Comparison of ENCODE assay signal across 28 mouse cellular contexts in genomic region chr4:46978371-46978770, GRCm38 (mm10). TPM values are rescaled to one million over a fixed set of nuclear protein-coding genes. Genes with fewer than 3 reads are reported as not detected.
DNase-seq lines count a peak whose midpoint lies in the region; ATAC-seq and TF ChIP-seq lines count a peak whose summit lies in the region.
"Had no signal": no experiment of that assay in that cellular context is flagged by ENCODE, and none has a peak within 500 bp of the region (broad histone marks: within the 10 kb centered on the region; RNA-seq: fewer than 3 reads in every experiment).

No protein-coding gene starts in this region.

- TF ChIP-seq CTCF in liver, postnatal 0 days (IDR thresholded peaks at IDR 0.05; ENCODE audit: low read depth), result peak; percentile 31

- no peak for TF ChIP-seq EP300 in liver, postnatal 0 days (IDR thresholded peaks at IDR 0.05; ENCODE audit: low read depth)

- H3K36me3 ChIP-seq in liver, postnatal 0 days (replicated peaks; ENCODE audit: insufficient read depth, low read length), result no peaks in the 10 kb centered on the region
- no peaks in the 10 kb centered on the region for H3K36me3 ChIP-seq in liver, embryonic 12.5 days
- H3K36me3 ChIP-seq: embryonic facial prominence, embryonic 10.5 days; embryonic facial prominence, embryonic 15.5 days; hindbrain, embryonic 10.5 days; intestine, embryonic 15.5 days; liver, embryonic 15.5 days; lung, embryonic 15.5 days; midbrain, embryonic 10.5 days; neural tube, embryonic 13.5 days had no signal

- 75% methylated on average over 6 of the region's 6 CpGs for WGBS in liver, postnatal 0 days (ENCODE audit: insufficient replicate concordance)
- 65% methylated on average over 6 of the region's 6 CpGs for WGBS in liver, embryonic 12.5 days (ENCODE audit: insufficient replicate concordance)

- no peak overlapping the region for H3K4me3 ChIP-seq in liver, postnatal 0 days (ENCODE audit: low read depth, low read length)
- H3K4me3 ChIP-seq in liver, embryonic 12.5 days, result no peak overlapping the region
- H3K4me3 ChIP-seq: embryonic facial prominence, embryonic 10.5 days; embryonic facial prominence, embryonic 15.5 days; forebrain, embryonic 13.5 days; hindbrain, embryonic 10.5 days; intestine, embryonic 15.5 days; liver, embryonic 15.5 days; lung, embryonic 15.5 days; midbrain, embryonic 10.5 days; myocyte; neural tube, embryonic 13.5 days had no signal

- H3K9ac ChIP-seq in liver, postnatal 0 days (replicated peaks), result no peak overlapping the region
- no peak overlapping the region for H3K9ac ChIP-seq in liver, embryonic 12.5 days
- H3K9ac ChIP-seq: embryonic facial prominence, embryonic 15.5 days; forebrain, embryonic 13.5 days; intestine, embryonic 15.5 days; liver, embryonic 15.5 days; lung, embryonic 15.5 days; neural tube, embryonic 13.5 days had no signal

- no peaks in the 10 kb centered on the region for H3K4me1 ChIP-seq in liver, postnatal 0 days (ENCODE audit: insufficient read depth)
- H3K4me1 ChIP-seq in liver, embryonic 12.5 days, result no peaks in the 10 kb centered on the region
- H3K4me1 ChIP-seq: embryonic facial prominence, embryonic 10.5 days; embryonic facial prominence, embryonic 15.5 days; forebrain, embryonic 13.5 days; intestine, embryonic 15.5 days; liver, embryonic 15.5 days; lung, embryonic 15.5 days; midbrain, embryonic 10.5 days had no signal

- ATAC-seq in liver, postnatal 0 days, result no peak
- ATAC-seq in liver, embryonic 12.5 days, result no peak
- ATAC-seq: forebrain, embryonic 13.5 days; hindbrain, embryonic 16.5 days; intestine, embryonic 15.5 days; midbrain, embryonic 16.5 days had no signal

- no peak for DNase-seq in liver, postnatal 0 days
- peak; percentile 45 for DNase-seq in A20 (ENCODE audit: low read depth, low spot score)
- DNase-seq in naive thymus-derived CD4-positive, alpha-beta T cell, adult 2 months (ENCODE audit: low read depth), result peak; percentile 43
- DNase-seq in thymus, postnatal 4 days, result peak; percentile 56
- DNase-seq in MN1 (ENCODE audit: low spot score), result no peak
- DNase-seq: adrenal gland, postnatal 36 days; cerebellum, adult 8-10 months; cerebellum, postnatal 25 days; gastrocnemius, postnatal 10 days; heart, postnatal 14 days; kidney, adult 2 months; kidney, postnatal 36 days; layer of hippocampus, postnatal 36 days; left cerebral cortex, postnatal 4 days; right cerebral cortex, postnatal 25 days had no signal

- no peak overlapping the region for H3K27ac ChIP-seq in liver, postnatal 0 days (ENCODE audit: low read depth)
- H3K27ac ChIP-seq in liver, embryonic 12.5 days, result no peak overlapping the region
- H3K27ac ChIP-seq: embryonic facial prominence, embryonic 10.5 days; embryonic facial prominence, embryonic 15.5 days; forebrain, embryonic 13.5 days; hindbrain, embryonic 10.5 days; intestine, embryonic 15.5 days; liver, embryonic 15.5 days; lung, embryonic 15.5 days; midbrain, embryonic 10.5 days; neural tube, embryonic 13.5 days had no signal

- H3K9me3 ChIP-seq in liver, postnatal 0 days (ENCODE audit: low read length), result no peaks in the 10 kb centered on the region
- no peaks in the 10 kb centered on the region for H3K9me3 ChIP-seq in liver, embryonic 12.5 days (replicated peaks)
- H3K9me3 ChIP-seq: embryonic facial prominence, embryonic 10.5 days; embryonic facial prominence, embryonic 15.5 days; forebrain, embryonic 13.5 days; hindbrain, embryonic 10.5 days; intestine, embryonic 15.5 days; liver, embryonic 15.5 days; lung, embryonic 15.5 days; midbrain, embryonic 10.5 days; neural tube, embryonic 13.5 days had no signal

- H3K4me2 ChIP-seq in liver, postnatal 0 days (ENCODE audit: low read depth, low read length), result no peak overlapping the region
- no peak overlapping the region for H3K4me2 ChIP-seq in liver, embryonic 12.5 days
- H3K4me2 ChIP-seq: embryonic facial prominence, embryonic 15.5 days; forebrain, embryonic 13.5 days; intestine, embryonic 15.5 days; liver, embryonic 15.5 days; lung, embryonic 15.5 days; neural tube, embryonic 13.5 days had no signal

- H3K27me3 ChIP-seq in liver, postnatal 0 days (ENCODE audit: insufficient read depth, low read length), result no peaks in the 10 kb centered on the region
- peaks cover 7% of the 10 kb centered on the region; the same call in 1 of the 2 replicates for H3K27me3 ChIP-seq in liver, embryonic 12.5 days (replicated peaks)
- H3K27me3 ChIP-seq: embryonic facial prominence, embryonic 15.5 days; intestine, embryonic 15.5 days; liver, embryonic 15.5 days; lung, embryonic 15.5 days; neural tube, embryonic 13.5 days had no signal

RNA-seq across cellular contexts. Expression of gene Gabbr2, which starts 13.3 kb away (rescaled TPM):
- 0.11 and 0.20 TPM in 2 replicates for polyA plus RNA-seq in liver, postnatal 0 days (2015; fragmentation: Nextera tagmentation; extraction: Ambion mirVana)
- polyA plus RNA-seq in liver, embryonic 12.5 days (2016; fragmentation: Nextera tagmentation; extraction: Ambion mirVana), result 0.08 and 0.28 TPM in 2 replicates
- polyA plus RNA-seq: myocyte had no signal

Comparison
In these comparisons a context has a peak if more than half of its experiments do, and no peak if none do; other contexts are left out.
1. DNase-seq: peak in A20 (single experiment), naive thymus-derived CD4-positive, alpha-beta T cell, adult 2 months (single experiment) and thymus, postnatal 4 days (single experiment); none in liver, postnatal 0 days (single experiment) and MN1 (single experiment).